Mouse (Mus musculus): ENCODE results near the gene Omg. TPM values are rescaled to one million over a fixed set of nuclear protein-coding genes. Genes with fewer than 3 reads are reported as not detected.

The Omg gene
- polyA plus RNA-seq, 1 experiment from 2014 or later = 0.08 TPM

- Histone ChIP-seq H3K4me1 (ENCODE audit: control insufficient read depth, insufficient read depth, low read length) (peaks cover 10% of the 10 kb centered on the region), H3K36me3 (ENCODE audit: control insufficient read depth, insufficient read depth) (peaks cover 3% of the 10 kb centered on the region; the same call in 1 of the 2 replicates), H3K27me3 (ENCODE audit: control insufficient read depth, insufficient read depth, low read length) (no peaks in the 10 kb centered on the region), H3K4me3 (ENCODE audit: low read length) (no peak overlapping the region), H3K27ac (ENCODE audit: low read length) (no peak overlapping the region), H3K9me3 (replicated peaks; ENCODE audit: control insufficient read depth, low read length) (no peaks in the 10 kb centered on the region), H3K4me2 (ENCODE audit: low read depth, low read length) (no peak overlapping the region; the same call in 1 of the 2 replicates), H3K9ac (ENCODE audit: low read length) (no peak overlapping the region)
- 68% methylated on average over 10 of the region's 10 CpGs for WGBS
- ATAC-seq (replicated peaks; ENCODE audit: extremely low read depth, insufficient read depth, low FRiP score) = no peak
These were observed 8.7 kb downstream of the Omg start for GRCm38 (mm10) chr11:79494976-79495800.

- no peaks in the 10 kb centered on the region for H3K27me3 ChIP-seq (ENCODE audit: control insufficient read depth, insufficient read depth, low read length)
- H3K27ac ChIP-seq (ENCODE audit: low read length) = no peak overlapping the region
- no peak for ATAC-seq (replicated peaks; ENCODE audit: extremely low read depth, insufficient read depth, low FRiP score)
- H3K4me3 ChIP-seq (ENCODE audit: low read length) = no peak overlapping the region
- no peaks in the 10 kb centered on the region for H3K4me1 ChIP-seq (ENCODE audit: control insufficient read depth, insufficient read depth, low read length)
- no peaks in the 10 kb centered on the region for H3K36me3 ChIP-seq (ENCODE audit: control insufficient read depth, insufficient read depth)
- no peaks in the 10 kb centered on the region for H3K9me3 ChIP-seq (replicated peaks; ENCODE audit: control insufficient read depth, low read length)
- no peak overlapping the region for H3K4me2 ChIP-seq (ENCODE audit: low read depth, low read length)
- H3K9ac ChIP-seq (ENCODE audit: low read length) = no peak overlapping the region
These were observed 19.2 kb downstream of the Omg start for GRCm38 (mm10) chr11:79484721-79485120.

DNA sequence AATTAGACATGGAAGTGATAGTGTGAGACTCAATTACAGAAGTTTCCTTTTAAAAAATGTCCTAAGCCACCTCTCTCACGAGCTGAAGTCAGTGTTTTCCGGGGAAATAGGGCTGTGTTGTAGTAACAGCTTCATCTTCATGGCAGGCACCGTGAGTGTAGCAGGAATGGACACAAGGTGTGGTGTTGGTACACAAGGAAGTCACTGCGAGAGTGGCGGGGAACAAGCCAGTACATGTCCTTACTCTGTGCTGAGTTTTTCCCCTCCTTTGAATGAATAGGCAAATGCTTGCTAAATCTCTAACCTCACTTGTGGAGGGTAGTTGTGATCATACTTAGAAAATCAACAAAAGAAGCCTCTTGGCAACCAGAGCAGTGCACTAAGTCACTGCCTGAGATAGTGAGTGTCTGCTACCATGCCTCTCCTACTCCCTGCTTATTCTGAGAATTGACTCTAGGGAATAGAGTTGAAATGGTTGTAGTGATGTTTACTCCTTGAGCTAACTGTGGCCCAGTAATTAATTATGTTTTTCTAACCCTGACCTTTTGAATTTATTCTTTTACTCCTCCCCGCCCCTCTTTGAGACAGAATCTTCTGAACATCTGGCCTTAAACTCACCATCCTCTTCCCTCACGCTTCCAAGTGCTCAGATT is 19.9 kb downstream of the Omg start:
- no peak overlapping the region for H3K4me2 ChIP-seq (ENCODE audit: low read depth, low read length)
- no peaks in the 10 kb centered on the region for H3K4me1 ChIP-seq (ENCODE audit: control insufficient read depth, insufficient read depth, low read length)
- H3K4me3 ChIP-seq (ENCODE audit: low read length) = no peak overlapping the region
- 84% methylated on average over 7 of the region's 7 CpGs for WGBS
- no peaks in the 10 kb centered on the region for H3K27me3 ChIP-seq (ENCODE audit: control insufficient read depth, insufficient read depth, low read length)
- no peaks in the 10 kb centered on the region for H3K36me3 ChIP-seq (ENCODE audit: control insufficient read depth, insufficient read depth)
- H3K9me3 ChIP-seq (replicated peaks; ENCODE audit: control insufficient read depth, low read length) = no peaks in the 10 kb centered on the region
- no peak overlapping the region for H3K9ac ChIP-seq (ENCODE audit: low read length)
- no peak for ATAC-seq (replicated peaks; ENCODE audit: extremely low read depth, insufficient read depth, low FRiP score)
- H3K27ac ChIP-seq (ENCODE audit: low read length) = no peak overlapping the region

DNA sequence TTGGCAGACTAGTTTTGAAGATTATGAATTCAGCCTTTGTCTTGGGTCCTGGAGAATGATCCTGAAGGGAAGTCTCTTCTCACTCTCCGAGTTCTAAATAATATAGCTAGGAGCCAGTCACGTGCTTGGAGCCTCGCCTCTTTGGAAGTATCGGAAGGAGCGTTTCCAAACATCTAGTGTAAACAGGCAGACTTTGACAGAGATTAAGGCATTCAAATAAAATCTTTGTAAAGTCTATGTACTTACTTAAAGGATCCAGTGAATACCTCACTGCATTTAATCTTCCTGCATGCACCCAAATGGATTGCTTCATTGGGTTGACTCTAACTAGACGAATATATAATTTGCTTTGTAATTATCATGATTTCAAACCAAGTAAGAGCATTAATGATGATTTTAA is 20.5 kb downstream of the Omg start:
- no peak overlapping the region for H3K27ac ChIP-seq (ENCODE audit: low read length)
- no peaks in the 10 kb centered on the region for H3K36me3 ChIP-seq (ENCODE audit: control insufficient read depth, insufficient read depth)
- no peaks in the 10 kb centered on the region for H3K9me3 ChIP-seq (replicated peaks; ENCODE audit: control insufficient read depth, low read length)
- H3K9ac ChIP-seq (ENCODE audit: low read length) = no peak overlapping the region
- WGBS = 88% methylated on average over 6 of the region's 6 CpGs
- no peak overlapping the region for H3K4me2 ChIP-seq (ENCODE audit: low read depth, low read length)
- no peaks in the 10 kb centered on the region for H3K4me1 ChIP-seq (ENCODE audit: control insufficient read depth, insufficient read depth, low read length)
- H3K27me3 ChIP-seq (ENCODE audit: control insufficient read depth, insufficient read depth, low read length) = no peaks in the 10 kb centered on the region
- no peak overlapping the region for H3K4me3 ChIP-seq (ENCODE audit: low read length)
- no peak for ATAC-seq (replicated peaks; ENCODE audit: extremely low read depth, insufficient read depth, low FRiP score)

DNA sequence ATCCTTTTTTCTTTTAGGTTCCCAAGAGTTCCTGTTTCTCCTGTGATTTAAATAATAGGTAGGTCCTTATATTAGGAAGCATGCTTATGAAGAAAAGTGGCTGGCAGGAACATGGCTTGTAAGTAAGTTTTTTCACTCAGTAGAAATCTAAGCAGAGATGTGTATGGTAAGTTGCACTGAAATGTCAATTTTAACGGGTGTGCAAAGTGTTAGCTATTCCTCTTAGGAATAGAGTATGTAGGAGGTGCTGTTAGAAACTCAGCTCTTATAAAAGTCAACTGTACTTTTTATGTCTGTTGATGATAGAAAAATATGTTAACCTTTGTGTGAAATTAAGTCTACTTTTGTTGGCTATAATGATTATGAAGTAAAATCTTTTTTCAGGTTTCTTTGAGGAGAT is 35.8 kb downstream of the Omg start:
- WGBS = 79% methylated on average over 1 of the region's 1 CpGs
- no peak overlapping the region for H3K27ac ChIP-seq (ENCODE audit: low read length)
- H3K36me3 ChIP-seq (ENCODE audit: control insufficient read depth, insufficient read depth) = peaks cover 16% of the 10 kb centered on the region; the same call in 1 of the 2 replicates
- H3K4me2 ChIP-seq (ENCODE audit: low read depth, low read length) = no peak overlapping the region
- no peaks in the 10 kb centered on the region for H3K4me1 ChIP-seq (ENCODE audit: control insufficient read depth, insufficient read depth, low read length)
- H3K4me3 ChIP-seq (ENCODE audit: low read length) = no peak overlapping the region
- no peaks in the 10 kb centered on the region for H3K27me3 ChIP-seq (ENCODE audit: control insufficient read depth, insufficient read depth, low read length)
- H3K9ac ChIP-seq (ENCODE audit: low read length) = no peak overlapping the region
- no peaks in the 10 kb centered on the region for H3K9me3 ChIP-seq (replicated peaks; ENCODE audit: control insufficient read depth, low read length)
- no peak for ATAC-seq (replicated peaks; ENCODE audit: extremely low read depth, insufficient read depth, low FRiP score)

DNA sequence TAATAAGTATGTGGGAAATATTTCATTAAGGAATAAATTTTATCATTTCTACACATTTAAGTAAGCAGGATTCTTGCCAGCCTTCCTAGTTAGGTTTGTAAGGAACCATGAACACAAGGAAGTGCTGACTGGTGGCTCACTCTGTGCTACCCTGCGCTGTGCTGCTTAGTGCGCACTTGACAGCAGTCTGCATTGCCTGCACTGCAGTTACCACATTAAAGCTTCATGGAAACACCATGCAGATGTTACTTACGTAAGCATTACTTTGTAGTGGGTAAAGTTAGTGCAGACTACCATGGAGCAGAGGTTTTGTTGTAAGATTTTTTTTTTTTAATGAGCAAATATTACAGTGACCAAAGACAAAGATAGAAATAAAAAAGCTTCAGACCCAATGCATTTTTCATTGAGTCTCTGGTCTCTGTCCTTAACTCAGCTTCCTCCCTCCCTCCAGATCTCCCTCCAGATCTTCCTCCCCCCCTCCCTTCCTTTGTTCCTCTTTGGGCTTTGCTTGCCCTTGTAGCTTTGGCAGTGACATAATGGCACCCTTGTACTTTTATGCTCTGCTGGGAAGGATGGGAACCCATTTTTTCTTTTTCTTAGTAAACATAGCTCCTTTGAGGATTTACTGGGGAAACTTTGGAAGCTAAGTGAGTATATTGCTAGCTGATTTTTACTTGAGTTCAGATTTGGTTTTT is 43.0 kb downstream of the Omg start:
- ATAC-seq (replicated peaks; ENCODE audit: extremely low read depth, insufficient read depth, low FRiP score) = no peak
- no peak overlapping the region for H3K27ac ChIP-seq (ENCODE audit: low read length)
- H3K9ac ChIP-seq (ENCODE audit: low read length) = no peak overlapping the region
- H3K4me2 ChIP-seq (ENCODE audit: low read depth, low read length) = no peak overlapping the region
- no peak overlapping the region for H3K4me3 ChIP-seq (ENCODE audit: low read length)
- 90% methylated on average over 3 of the region's 3 CpGs for WGBS
- peaks cover 9% of the 10 kb centered on the region; the same call in 1 of the 2 replicates for H3K36me3 ChIP-seq (ENCODE audit: control insufficient read depth, insufficient read depth)
- H3K27me3 ChIP-seq (ENCODE audit: control insufficient read depth, insufficient read depth, low read length) = no peaks in the 10 kb centered on the region
- 0 out of 2 replicates have a peak, but pooled peaks cover 2% of the 10 kb centered on the region for H3K4me1 ChIP-seq (ENCODE audit: control insufficient read depth, insufficient read depth, low read length)
- H3K9me3 ChIP-seq (replicated peaks; ENCODE audit: control insufficient read depth, low read length) = no peaks in the 10 kb centered on the region

DNA sequence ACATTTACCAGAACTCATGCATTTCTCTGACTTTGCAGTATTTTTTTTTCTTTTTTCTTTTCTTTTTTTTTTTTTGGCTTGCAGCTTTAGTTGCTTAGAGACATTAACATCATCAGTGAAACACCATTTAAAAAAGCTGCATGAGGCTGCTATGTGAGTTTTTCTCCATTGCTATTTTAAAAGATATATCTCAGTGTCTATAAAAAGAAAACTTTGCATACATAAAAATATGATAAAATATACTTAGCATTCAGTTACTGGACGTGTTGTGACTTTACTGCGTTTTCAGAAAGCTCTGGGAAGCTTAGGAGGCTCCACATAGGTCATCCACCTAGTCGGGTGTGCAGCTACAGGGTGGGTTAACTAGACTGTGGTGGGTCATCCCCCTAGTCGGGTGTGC is 44.0 kb downstream of the Omg start:
- ATAC-seq (replicated peaks; ENCODE audit: extremely low read depth, insufficient read depth, low FRiP score) = no peak
- Histone ChIP-seq H3K9ac (ENCODE audit: low read length) (no peak overlapping the region), H3K4me2 (ENCODE audit: low read depth, low read length) (no peak overlapping the region), H3K4me1 (ENCODE audit: control insufficient read depth, insufficient read depth, low read length) (0 out of 2 replicates have a peak, but pooled peaks cover 2% of the 10 kb centered on the region), H3K4me3 (ENCODE audit: low read length) (no peak overlapping the region), H3K27ac (ENCODE audit: low read length) (no peak overlapping the region), H3K9me3 (replicated peaks; ENCODE audit: control insufficient read depth, low read length) (no peaks in the 10 kb centered on the region), H3K36me3 (ENCODE audit: control insufficient read depth, insufficient read depth) (peaks cover 5% of the 10 kb centered on the region; the same call in 1 of the 2 replicates), H3K27me3 (ENCODE audit: control insufficient read depth, insufficient read depth, low read length) (no peaks in the 10 kb centered on the region)
- WGBS = 73% methylated on average over 4 of the region's 4 CpGs

DNA sequence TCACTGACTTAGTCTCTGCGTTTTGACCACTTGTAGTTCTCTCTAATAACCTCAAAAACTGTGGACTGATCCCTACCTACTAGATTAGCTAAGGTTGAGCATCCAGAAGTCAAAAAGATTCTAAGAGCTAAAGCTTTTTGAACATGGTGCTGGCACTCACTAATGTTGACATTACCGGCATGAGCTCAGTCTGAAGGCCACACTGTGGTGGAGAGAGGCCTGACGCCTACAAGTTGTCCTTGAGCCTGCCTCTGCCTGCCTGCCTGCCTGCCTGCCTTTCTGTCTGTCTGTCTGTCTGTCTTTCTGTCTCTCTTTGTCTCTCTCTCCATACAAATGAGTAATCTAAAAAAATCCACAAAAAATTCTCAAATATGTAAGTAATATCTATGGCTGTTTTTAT is 46.0 kb downstream of the Omg start:
- Histone ChIP-seq H3K4me2 (ENCODE audit: low read depth, low read length) (no peak overlapping the region), H3K4me3 (ENCODE audit: low read length) (no peak overlapping the region), H3K27ac (ENCODE audit: low read length) (no peak overlapping the region), H3K27me3 (ENCODE audit: control insufficient read depth, insufficient read depth, low read length) (no peaks in the 10 kb centered on the region), H3K9ac (ENCODE audit: low read length) (no peak overlapping the region), H3K9me3 (replicated peaks; ENCODE audit: control insufficient read depth, low read length) (no peaks in the 10 kb centered on the region), H3K36me3 (ENCODE audit: control insufficient read depth, insufficient read depth) (peaks cover 12% of the 10 kb centered on the region; the same call in 1 of the 2 replicates), H3K4me1 (ENCODE audit: control insufficient read depth, insufficient read depth, low read length) (0 out of 2 replicates have a peak, but pooled peaks cover 2% of the 10 kb centered on the region)
- ATAC-seq (replicated peaks; ENCODE audit: extremely low read depth, insufficient read depth, low FRiP score) = no peak
- 74% methylated on average over 3 of the region's 3 CpGs for WGBS

DNA sequence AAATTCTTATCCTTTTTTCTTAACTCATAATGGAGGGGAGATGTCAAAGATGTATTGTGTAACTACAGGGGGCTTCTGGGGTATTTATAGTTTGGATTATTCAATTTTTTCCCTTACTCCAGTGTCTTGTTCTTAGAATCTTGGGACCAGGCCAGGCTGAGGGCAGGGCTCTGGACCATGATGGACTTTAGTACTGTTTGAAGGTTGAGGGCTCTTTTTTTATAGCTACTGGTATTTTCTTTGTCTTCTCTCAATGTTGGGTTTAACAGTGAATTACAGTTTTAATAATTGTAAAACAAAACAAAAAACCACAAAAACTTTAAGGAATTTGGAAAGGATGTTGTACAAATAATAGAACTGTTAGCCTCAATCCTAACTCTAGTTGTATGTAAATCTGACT is 50.9 kb downstream of the Omg start:
- H3K4me3 ChIP-seq (ENCODE audit: low read length) = no peak overlapping the region
- no peak overlapping the region for H3K4me2 ChIP-seq (ENCODE audit: low read depth, low read length)
- no peaks in the 10 kb centered on the region for H3K4me1 ChIP-seq (ENCODE audit: control insufficient read depth, insufficient read depth, low read length)
- no peaks in the 10 kb centered on the region for H3K27me3 ChIP-seq (ENCODE audit: control insufficient read depth, insufficient read depth, low read length)
- ATAC-seq (replicated peaks; ENCODE audit: extremely low read depth, insufficient read depth, low FRiP score) = no peak
- H3K9me3 ChIP-seq (replicated peaks; ENCODE audit: control insufficient read depth, low read length) = no peaks in the 10 kb centered on the region
- H3K27ac ChIP-seq (ENCODE audit: low read length) = no peak overlapping the region
- H3K9ac ChIP-seq (ENCODE audit: low read length) = no peak overlapping the region
- peaks cover 23% of the 10 kb centered on the region for H3K36me3 ChIP-seq (ENCODE audit: control insufficient read depth, insufficient read depth)

Data from heart, embryonic 16.5 days (tissue).